ENCODE assay signal across 7 mouse cellular contexts in genomic region chr3:141981613-141982432, GRCm38 (mm10).
DNase-seq lines count a peak whose midpoint lies in the region; ATAC-seq and TF ChIP-seq lines count a peak whose summit lies in the region.

No protein-coding gene starts in this region.

- H3K9ac ChIP-seq in liver, postnatal 0 days (replicated peaks), result no peak overlapping the region

- H3K27ac ChIP-seq in liver, postnatal 0 days (ENCODE audit: low read depth), result no peak overlapping the region

- peak; percentile 4 for DNase-seq in right cerebral cortex, adult 18-20 months
- DNase-seq in right cerebral cortex, postnatal 25 days, result no peak
- DNase-seq in gastrocnemius, adult 8-10 months (ENCODE audit: low spot score in 2 of 2), result peak; percentile 28 to 50
- peak; percentile 5 to 7 for DNase-seq in left cerebral cortex, adult 8-10 months (ENCODE audit: low spot score in 2 of 2)
- peak; percentile 5 for DNase-seq in right cerebral cortex, postnatal 4 days
- DNase-seq in liver, postnatal 0 days, result no peak
- no peak for DNase-seq in adrenal gland, postnatal 10 days

- TF ChIP-seq EP300 in liver, postnatal 0 days (IDR thresholded peaks at IDR 0.05; ENCODE audit: low read depth), result no peak

- H3K4me3 ChIP-seq in liver, postnatal 0 days (ENCODE audit: low read depth, low read length), result no peak overlapping the region

- TF ChIP-seq CTCF in liver, postnatal 0 days (IDR thresholded peaks at IDR 0.05; ENCODE audit: low read depth), result no peak

- no peaks in the 10 kb centered on the region for H3K9me3 ChIP-seq in liver, postnatal 0 days (ENCODE audit: low read length)

- H3K4me2 ChIP-seq in liver, postnatal 0 days (ENCODE audit: low read depth, low read length), result no peak overlapping the region

- WGBS in liver, postnatal 0 days (ENCODE audit: insufficient replicate concordance), result 77% methylated on average over 24 of the region's 24 CpGs

- no peaks in the 10 kb centered on the region for H3K36me3 ChIP-seq in liver, postnatal 0 days (replicated peaks; ENCODE audit: insufficient read depth, low read length)

- H3K27me3 ChIP-seq in liver, postnatal 0 days (ENCODE audit: insufficient read depth, low read length), result no peaks in the 10 kb centered on the region

- ATAC-seq in liver, postnatal 0 days, result no peak

- H3K4me1 ChIP-seq in liver, postnatal 0 days (ENCODE audit: insufficient read depth), result no peaks in the 10 kb centered on the region

Comparison
In these comparisons a context has a peak if more than half of its experiments do, and no peak if none do; other contexts are left out.
1. DNase-seq: peak in right cerebral cortex, adult 18-20 months (single experiment), gastrocnemius, adult 8-10 months (2 of 2), left cerebral cortex, adult 8-10 months (2 of 2) and right cerebral cortex, postnatal 4 days (single experiment); none in right cerebral cortex, postnatal 25 days (single experiment), liver, postnatal 0 days (single experiment) and adrenal gland, postnatal 10 days (single experiment).